Mouse (Mus musculus) adrenal gland, postnatal 25 days (tissue): Measurements from ENCODE around the gene Vmn1r125. TPM values are rescaled to one million over a fixed set of nuclear protein-coding genes. Genes with fewer than 3 reads are reported as not detected.
"Not testable (repeated sequence)": the region's sequence is repeated elsewhere in the genome, so short reads cannot be mapped to it uniquely, and the experiment has no call there.

Experiments used
- DNase-seq: peaks from one replicate; pipeline ENCODE4 v3.0.0; 2021; ENCODE audit warnings: mixed read lengths
- long read RNA-seq: library from polyadenylated mRNA; stranded (forward); transcript quantifications from one replicate; pipeline ENCODE4 v2.0.0, GENCODE M21; 2021
- total RNA-seq: library from RNA; stranded (reverse); gene quantifications from 2 replicates; pipeline ENCODE4 v1.2.3, GENCODE M21; 2021

The Vmn1r125 gene
- total RNA-seq = not detected in 2 replicates
- long read RNA-seq = 0 reads

GRCm38 (mm10) chr7:21271879-21272278 lies at the start of gene Vmn1r125:
Gene Vmn1r125, plus strand, starts transcription at chr7:21272179.
- DNase-seq = not testable (repeated sequence)

- DNase-seq = not testable (repeated sequence)
Observed at GRCm38 (mm10) chr7:21260517-21260916, 11.5 kb upstream of the Vmn1r125 start, which contains the start of gene Vmn1r124. Gene Vmn1r124, minus strand, starts transcription at chr7:21260617.

- DNase-seq = not testable (repeated sequence)
Observed at GRCm38 (mm10) chr7:21301367-21301766, 29.4 kb downstream of the Vmn1r125 start, which contains the start of gene Vmn1r126. Gene Vmn1r126, minus strand, starts transcription at chr7:21301467.

- not testable (repeated sequence) for DNase-seq
Observed at GRCm38 (mm10) chr7:21319761-21320160, 47.8 kb downstream of the Vmn1r125 start, which contains the start of gene Vmn1r127. Gene Vmn1r127, minus strand, starts transcription at chr7:21319861.

Other genes with a start within 250 kb of the Vmn1r125 start
- gene Vmn1r120, start 218.4 kb upstream of the Vmn1r125 start, total RNA-seq = not detected in 2 replicates
- not detected in 2 replicates for gene Vmn1r121, start 173.7 kb upstream of the Vmn1r125 start, total RNA-seq
- not detected in 2 replicates for gene Vmn1r122, start 138.1 kb upstream of the Vmn1r125 start, total RNA-seq
- not detected in 2 replicates for gene Vmn1r123, start 110.0 kb upstream of the Vmn1r125 start, total RNA-seq
- not detected in 2 replicates for gene Gm5157, start 81.8 kb upstream of the Vmn1r125 start, total RNA-seq
- not detected in 2 replicates for gene Vmn1r124, start 11.6 kb upstream of the Vmn1r125 start, total RNA-seq
- not detected in 2 replicates for gene Vmn1r126, start 29.3 kb downstream of the Vmn1r125 start, total RNA-seq
- not detected in 2 replicates for gene Vmn1r127, start 47.7 kb downstream of the Vmn1r125 start, total RNA-seq
- gene Vmn1r128, start 77.2 kb downstream of the Vmn1r125 start, total RNA-seq = not detected in 2 replicates
- gene Vmn1r129, start 89.1 kb downstream of the Vmn1r125 start, total RNA-seq = not detected in 2 replicates
- not detected in 2 replicates for gene Gm6882, start 160.6 kb downstream of the Vmn1r125 start, total RNA-seq
- not detected in 2 replicates for gene Vmn1r130, start 239.6 kb downstream of the Vmn1r125 start, total RNA-seq